Mouse (Mus musculus): ENCODE results near the gene Cnga4. TPM values are rescaled to one million over a fixed set of nuclear protein-coding genes. Genes with fewer than 3 reads are reported as not detected.

The Cnga4 gene
- polyA plus RNA-seq, 2 experiments, result 0.05 to 0.12 TPM

DNA sequence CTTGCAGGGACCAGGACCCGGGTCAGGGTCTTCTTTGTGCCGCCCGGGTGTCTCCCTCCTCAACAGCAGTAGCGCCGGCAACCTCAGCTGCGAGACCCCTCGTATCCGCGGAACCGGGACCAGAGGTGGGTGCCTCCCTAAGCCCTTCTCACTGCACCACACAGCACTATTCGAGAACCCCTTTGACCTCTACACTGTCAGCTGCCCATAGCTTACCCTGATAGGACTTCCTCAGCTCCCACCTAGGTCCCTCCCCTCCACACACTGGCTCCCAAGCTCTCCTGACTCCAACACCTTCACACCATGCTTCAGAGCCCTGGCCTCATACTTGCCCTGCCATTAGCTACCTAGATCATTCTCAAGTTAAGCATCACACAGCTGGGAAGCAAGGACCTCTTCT is 21.7 kb downstream of the Cnga4 start:
- TF ChIP-seq POLR2A (IDR thresholded peaks at IDR 0.05; ENCODE audit: borderline replicate concordance, extremely low read depth, insufficient read depth, insufficient read length), result no peak
- H3K27me3 ChIP-seq (ENCODE audit: control insufficient read depth, insufficient read depth, low read length), result peaks cover 23% of the 10 kb centered on the region; the same call in 1 of the 2 replicates
- H3K9me3 ChIP-seq (ENCODE audit: control insufficient read depth, low read length), result no peaks in the 10 kb centered on the region
- ATAC-seq (ENCODE audit: low FRiP score, low read depth), result no peak
- H3K4me1 ChIP-seq (ENCODE audit: control insufficient read depth, insufficient read depth, low read length), result no peaks in the 10 kb centered on the region
- H3K4me2 ChIP-seq (replicated peaks; ENCODE audit: low read depth, low read length, severe bottlenecking), result peak overlapping the region; percentile 52
- H3K36me3 ChIP-seq (ENCODE audit: control insufficient read depth, insufficient read depth, low read length), result no peaks in the 10 kb centered on the region
- no peak for DNase-seq (ENCODE audit: low spot score)
- 2% methylated on average over 8 of the region's 11 CpGs for WGBS
- no peak overlapping the region for H3K9ac ChIP-seq (ENCODE audit: low read depth, low read length, severe bottlenecking)
- H3K27ac ChIP-seq (replicated peaks; ENCODE audit: low read depth, low read length), result no peak overlapping the region
- H3K4me3 ChIP-seq (replicated peaks; ENCODE audit: low read length), result peak overlapping the region; percentile 32

DNA sequence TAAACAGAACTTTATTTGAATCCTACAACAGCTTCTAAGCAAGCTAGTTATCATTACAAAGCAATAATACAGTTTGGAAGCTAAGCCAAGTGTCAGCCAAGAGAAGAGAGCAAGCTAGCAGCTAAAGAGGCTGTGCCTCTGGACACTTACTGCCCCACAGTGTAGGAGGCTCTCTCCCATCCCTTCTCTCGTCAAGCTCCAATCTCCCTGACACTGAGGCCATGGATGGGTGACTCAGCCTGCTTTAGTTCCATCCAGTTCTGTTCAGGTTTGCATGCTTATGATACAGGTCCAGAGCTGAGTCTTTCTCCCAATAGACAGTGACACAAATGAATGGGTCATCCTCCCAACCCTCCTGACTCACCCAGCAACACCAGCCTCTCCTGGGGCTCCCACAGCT is 27.7 kb downstream of the Cnga4 start:
- H3K4me1 ChIP-seq (ENCODE audit: control insufficient read depth, insufficient read depth, low read length), result no peaks in the 10 kb centered on the region
- no peak for DNase-seq (ENCODE audit: low spot score)
- no peak overlapping the region for H3K4me3 ChIP-seq (replicated peaks; ENCODE audit: low read length)

DNA sequence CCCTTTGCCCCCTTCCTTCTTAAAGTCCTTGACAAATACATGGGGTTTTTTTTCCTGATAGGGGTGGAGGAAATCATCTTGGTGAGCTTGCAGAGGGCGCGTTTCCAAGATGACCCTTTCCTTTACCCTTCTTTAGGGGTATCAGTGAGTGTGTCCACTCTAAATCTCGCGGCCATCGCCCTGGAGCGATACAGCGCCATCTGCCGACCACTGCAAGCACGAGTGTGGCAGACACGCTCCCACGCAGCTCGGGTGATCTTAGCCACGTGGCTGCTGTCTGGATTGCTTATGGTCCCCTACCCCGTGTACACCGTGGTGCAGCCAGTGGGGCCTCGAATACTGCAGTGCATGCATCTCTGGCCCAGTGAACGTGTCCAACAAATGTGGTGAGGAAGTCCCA is 29.5 kb downstream of the Cnga4 start:
- TF ChIP-seq POLR2A (IDR thresholded peaks at IDR 0.05; ENCODE audit: borderline replicate concordance, extremely low read depth, insufficient read depth, insufficient read length), result no peak
- Histone ChIP-seq H3K4me3 (replicated peaks; ENCODE audit: low read length) (no peak overlapping the region), H3K9ac (ENCODE audit: low read depth, low read length, severe bottlenecking) (no peak overlapping the region), H3K27ac (replicated peaks; ENCODE audit: low read depth, low read length) (no peak overlapping the region), H3K27me3 (ENCODE audit: control insufficient read depth, insufficient read depth, low read length) (no peaks in the 10 kb centered on the region), H3K4me2 (replicated peaks; ENCODE audit: low read depth, low read length, severe bottlenecking) (no peak overlapping the region), H3K4me1 (ENCODE audit: control insufficient read depth, insufficient read depth, low read length) (no peaks in the 10 kb centered on the region), H3K9me3 (ENCODE audit: control insufficient read depth, low read length) (no peaks in the 10 kb centered on the region), H3K36me3 (ENCODE audit: control insufficient read depth, insufficient read depth, low read length) (no peaks in the 10 kb centered on the region)
- ATAC-seq (ENCODE audit: low FRiP score, low read depth), result no peak
- WGBS, result 86% methylated on average over 17 of the region's 17 CpGs
- DNase-seq (ENCODE audit: low spot score), result no peak

More for the DNA sequence above, 27.7 kb downstream of the Cnga4 start:
- no peak for ATAC-seq (ENCODE audit: low FRiP score, low read depth)
- H3K9ac ChIP-seq (ENCODE audit: low read depth, low read length, severe bottlenecking), result no peak overlapping the region
- no peak for TF ChIP-seq POLR2A (IDR thresholded peaks at IDR 0.05; ENCODE audit: borderline replicate concordance, extremely low read depth, insufficient read depth, insufficient read length)
- no peaks in the 10 kb centered on the region for H3K9me3 ChIP-seq (ENCODE audit: control insufficient read depth, low read length)
- 44% methylated on average over 1 of the region's 1 CpGs for WGBS
- H3K4me2 ChIP-seq (replicated peaks; ENCODE audit: low read depth, low read length, severe bottlenecking), result no peak overlapping the region
- H3K27ac ChIP-seq (replicated peaks; ENCODE audit: low read depth, low read length), result no peak overlapping the region
- H3K27me3 ChIP-seq (ENCODE audit: control insufficient read depth, insufficient read depth, low read length), result no peaks in the 10 kb centered on the region
- H3K36me3 ChIP-seq (ENCODE audit: control insufficient read depth, insufficient read depth, low read length), result no peaks in the 10 kb centered on the region

DNA sequence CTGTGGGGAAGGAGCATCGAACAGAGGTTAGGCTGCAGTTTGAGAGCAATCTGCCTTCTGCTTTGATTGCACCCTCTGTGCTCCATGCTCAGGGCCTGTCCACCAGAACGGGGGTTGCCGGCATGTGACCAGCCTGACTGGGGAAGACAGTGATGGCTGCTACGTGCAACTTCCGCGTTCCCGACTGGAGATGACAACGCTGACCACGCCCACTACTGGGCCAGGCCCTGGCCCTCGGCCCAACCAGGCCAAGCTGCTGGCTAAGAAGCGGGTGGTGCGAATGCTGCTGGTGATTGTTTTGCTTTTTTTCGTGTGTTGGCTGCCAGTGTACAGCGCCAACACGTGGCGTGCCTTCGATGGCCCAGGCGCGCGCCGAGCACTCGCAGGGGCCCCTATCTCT is 30.4 kb downstream of the Cnga4 start:
- no peaks in the 10 kb centered on the region for H3K9me3 ChIP-seq (ENCODE audit: control insufficient read depth, low read length)
- no peak overlapping the region for H3K4me2 ChIP-seq (replicated peaks; ENCODE audit: low read depth, low read length, severe bottlenecking)
- H3K4me3 ChIP-seq (replicated peaks; ENCODE audit: low read length), result no peak overlapping the region
- no peaks in the 10 kb centered on the region for H3K4me1 ChIP-seq (ENCODE audit: control insufficient read depth, insufficient read depth, low read length)
- H3K9ac ChIP-seq (ENCODE audit: low read depth, low read length, severe bottlenecking), result no peak overlapping the region
- no peaks in the 10 kb centered on the region for H3K27me3 ChIP-seq (ENCODE audit: control insufficient read depth, insufficient read depth, low read length)
- TF ChIP-seq POLR2A (IDR thresholded peaks at IDR 0.05; ENCODE audit: borderline replicate concordance, extremely low read depth, insufficient read depth, insufficient read length), result no peak
- DNase-seq (ENCODE audit: low spot score) (no peak), ATAC-seq (ENCODE audit: low FRiP score, low read depth) (no peak)
- no peaks in the 10 kb centered on the region for H3K36me3 ChIP-seq (ENCODE audit: control insufficient read depth, insufficient read depth, low read length)
- no peak overlapping the region for H3K27ac ChIP-seq (replicated peaks; ENCODE audit: low read depth, low read length)
- WGBS, result 84% methylated on average over 18 of the region's 22 CpGs

DNA sequence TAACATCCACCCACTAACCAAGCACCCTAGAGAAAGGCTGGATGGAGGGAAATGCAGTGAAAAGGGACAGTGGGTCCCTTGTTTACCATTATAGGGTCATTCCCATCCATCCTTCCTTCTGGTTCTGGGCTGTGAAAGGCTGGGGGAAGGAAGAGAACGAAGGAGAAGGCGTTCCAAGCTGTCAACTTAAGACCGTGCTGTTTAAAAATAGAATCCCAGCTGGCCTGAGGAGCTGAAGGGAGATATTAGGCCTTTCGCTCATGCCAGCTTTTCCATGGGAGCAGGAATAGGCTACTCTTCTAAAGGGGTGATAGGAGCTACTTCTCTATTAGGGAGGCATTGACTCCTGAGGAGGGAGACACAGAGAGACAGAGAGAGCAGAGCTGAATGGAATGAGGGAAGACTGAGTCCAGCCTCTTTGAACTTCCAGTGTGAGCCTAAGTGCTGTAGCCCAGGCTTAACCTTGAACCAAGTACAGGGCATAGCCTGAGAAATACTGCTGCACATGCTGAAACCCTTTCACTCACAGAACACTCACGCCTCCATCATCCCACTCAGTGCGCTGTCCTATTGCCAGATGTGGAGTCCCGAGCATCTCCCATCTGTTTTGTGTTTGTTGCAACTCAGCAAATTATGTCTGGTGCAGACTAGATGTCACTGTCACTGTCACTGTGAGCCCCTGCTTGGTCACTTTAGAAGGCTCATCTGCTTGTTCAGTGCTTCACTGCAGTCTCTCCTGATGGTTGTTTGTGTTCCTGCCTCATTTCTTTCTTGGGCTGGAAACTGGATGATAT is 33.8 kb downstream of the Cnga4 start:
- ATAC-seq (ENCODE audit: low FRiP score, low read depth), result no peak
- Histone ChIP-seq H3K4me1 (ENCODE audit: control insufficient read depth, insufficient read depth, low read length) (no peaks in the 10 kb centered on the region), H3K36me3 (ENCODE audit: control insufficient read depth, insufficient read depth, low read length) (no peaks in the 10 kb centered on the region), H3K27me3 (ENCODE audit: control insufficient read depth, insufficient read depth, low read length) (no peaks in the 10 kb centered on the region), H3K4me2 (replicated peaks; ENCODE audit: low read depth, low read length, severe bottlenecking) (no peak overlapping the region), H3K27ac (replicated peaks; ENCODE audit: low read depth, low read length) (no peak overlapping the region), H3K9ac (ENCODE audit: low read depth, low read length, severe bottlenecking) (no peak overlapping the region), H3K4me3 (replicated peaks; ENCODE audit: low read length) (no peak overlapping the region), H3K9me3 (ENCODE audit: control insufficient read depth, low read length) (no peaks in the 10 kb centered on the region)
- WGBS, result 67% methylated on average over 7 of the region's 7 CpGs
- TF ChIP-seq POLR2A (IDR thresholded peaks at IDR 0.05; ENCODE audit: borderline replicate concordance, extremely low read depth, insufficient read depth, insufficient read length), result no peak
- no peak for DNase-seq (ENCODE audit: low spot score)
